Mouse (Mus musculus): ENCODE data around the gene Fezf2.

GRCm38 (mm10) chr14:12393271-12393861, 45.4 kb upstream of the Fezf2 start:
- TF ChIP-seq POLR2A (IDR thresholded peaks at IDR 0.05; ENCODE audit: extremely low read depth, insufficient read depth, low read length), result no peak
- TF ChIP-seq CTCF (IDR thresholded peaks at IDR 0.05; ENCODE audit: extremely low read depth, insufficient read depth, low read length), result no peak
